In the genomic region with DNA sequence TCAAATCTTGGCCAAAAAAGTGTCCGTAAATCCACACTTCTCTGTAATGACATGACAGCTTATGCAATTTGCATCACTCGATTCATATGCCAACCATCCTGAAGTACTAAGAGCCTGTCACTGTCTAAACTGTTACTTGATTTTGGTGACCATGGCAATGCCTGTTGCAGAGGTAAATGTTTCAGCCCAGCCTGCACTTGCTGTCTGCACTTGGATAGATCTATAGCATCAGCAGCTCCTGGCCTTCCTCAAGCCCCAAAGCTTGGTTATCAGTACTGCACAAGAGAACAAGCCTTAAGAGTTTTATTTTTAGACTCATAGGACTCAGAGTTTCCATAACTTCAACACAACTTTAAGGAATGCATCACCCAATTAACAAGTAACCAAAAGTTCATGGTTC, we compare ENCODE assay signal across 24 mouse cellular contexts. TPM values are rescaled to one million over a fixed set of nuclear protein-coding genes. Genes with fewer than 3 reads are reported as not detected.
DNase-seq lines count a peak whose midpoint lies in the region; ATAC-seq and TF ChIP-seq lines count a peak whose summit lies in the region.
"Had no signal": no experiment of that assay in that cellular context is flagged by ENCODE, and none has a peak within 500 bp of the region (broad histone marks: within the 10 kb centered on the region; RNA-seq: fewer than 3 reads in every experiment).

No protein-coding gene starts in this region.

- H3K36me3 ChIP-seq in heart, embryonic 10.5 days: peaks cover 87% of the 10 kb centered on the region
- peaks cover 91% of the 10 kb centered on the region for H3K36me3 ChIP-seq in lung, embryonic 14.5 days (ENCODE audit: insufficient read depth)
- H3K36me3 ChIP-seq in liver, embryonic 13.5 days: peaks cover 88% of the 10 kb centered on the region
- peaks cover 29% of the 10 kb centered on the region for H3K36me3 ChIP-seq in stomach, postnatal 0 days (ENCODE audit: control insufficient read depth, insufficient read depth, low read length)

- no peak for TF ChIP-seq CTCF in lung, embryonic 14.5 days (IDR thresholded peaks at IDR 0.05; ENCODE audit: low read depth)
- no peak for TF ChIP-seq CTCF in stomach, postnatal 0 days (IDR thresholded peaks at IDR 0.05; ENCODE audit: low read depth)

- peak overlapping the region; percentile 71 for H3K27ac ChIP-seq in heart, embryonic 10.5 days
- 0 out of 2 replicates have a peak overlapping the region, but pooled peaks have one; percentile 36 for H3K27ac ChIP-seq in lung, embryonic 14.5 days (ENCODE audit: low read depth)
- peak overlapping the region; percentile 88 for H3K27ac ChIP-seq in liver, embryonic 13.5 days
- H3K27ac ChIP-seq in stomach, postnatal 0 days (replicated peaks): no peak overlapping the region
- H3K27ac ChIP-seq: forebrain, embryonic 10.5 days; gastrocnemius, adult 2 months; hindbrain, embryonic 15.5 days; intestine, embryonic 15.5 days; kidney, embryonic 15.5 days; limb, embryonic 12.5 days; neural tube, embryonic 15.5 days had no signal

- H3K4me2 ChIP-seq in lung, embryonic 14.5 days: no peak overlapping the region
- H3K4me2 ChIP-seq in liver, embryonic 13.5 days: peak overlapping the region; percentile 45
- no peak overlapping the region for H3K4me2 ChIP-seq in stomach, postnatal 0 days (replicated peaks; ENCODE audit: low read depth)
- H3K4me2 ChIP-seq: hindbrain, embryonic 15.5 days; intestine, embryonic 15.5 days; kidney, embryonic 15.5 days; limb, embryonic 12.5 days; neural tube, embryonic 15.5 days had no signal

- WGBS in heart, embryonic 10.5 days: 61% methylated on average over 2 of the region's 2 CpGs
- 78% methylated on average over 2 of the region's 2 CpGs for WGBS in lung, embryonic 14.5 days
- WGBS in liver, embryonic 13.5 days (ENCODE audit: insufficient replicate concordance): 83% methylated on average over 2 of the region's 2 CpGs
- WGBS in stomach, postnatal 0 days: 77% methylated on average over 2 of the region's 2 CpGs

- no peaks in the 10 kb centered on the region for H3K9me3 ChIP-seq in heart, embryonic 10.5 days
- no peaks in the 10 kb centered on the region for H3K9me3 ChIP-seq in lung, embryonic 14.5 days (ENCODE audit: low read depth, low read length)
- no peaks in the 10 kb centered on the region for H3K9me3 ChIP-seq in liver, embryonic 13.5 days (replicated peaks)
- H3K9me3 ChIP-seq in stomach, postnatal 0 days (ENCODE audit: control insufficient read depth, low read length): no peaks in the 10 kb centered on the region
- H3K9me3 ChIP-seq: forebrain, embryonic 10.5 days; hindbrain, embryonic 15.5 days; intestine, embryonic 15.5 days; kidney, embryonic 15.5 days; limb, embryonic 12.5 days; neural tube, embryonic 15.5 days had no signal

- ATAC-seq in lung, embryonic 14.5 days (ENCODE audit: insufficient read depth): no peak
- peak; percentile 63 for ATAC-seq in liver, embryonic 13.5 days (ENCODE audit: low read depth)
- peak; percentile 64; the same call in 1 of the 2 replicates for ATAC-seq in stomach, postnatal 0 days (ENCODE audit: low FRiP score, low TSS enrichment)
- ATAC-seq: midbrain, embryonic 16.5 days had no signal

- H3K9ac ChIP-seq in lung, embryonic 14.5 days: no peak overlapping the region
- H3K9ac ChIP-seq in liver, embryonic 13.5 days: peak overlapping the region; percentile 36; the same call in 1 of the 2 replicates
- no peak overlapping the region for H3K9ac ChIP-seq in stomach, postnatal 0 days (ENCODE audit: low read length)
- H3K9ac ChIP-seq: hindbrain, embryonic 15.5 days; intestine, embryonic 15.5 days; kidney, embryonic 15.5 days; limb, embryonic 12.5 days; neural tube, embryonic 15.5 days had no signal

- no peak for TF ChIP-seq EP300 in stomach, postnatal 0 days (optimal IDR thresholded peaks at IDR 0.05)

- no peaks in the 10 kb centered on the region for H3K27me3 ChIP-seq in heart, embryonic 10.5 days (ENCODE audit: insufficient read depth, poor library complexity, severe bottlenecking)
- no peaks in the 10 kb centered on the region for H3K27me3 ChIP-seq in lung, embryonic 14.5 days (ENCODE audit: insufficient read depth, low read length)
- no peaks in the 10 kb centered on the region for H3K27me3 ChIP-seq in liver, embryonic 13.5 days
- no peaks in the 10 kb centered on the region for H3K27me3 ChIP-seq in stomach, postnatal 0 days (ENCODE audit: control insufficient read depth, insufficient read depth, low read length)
- H3K27me3 ChIP-seq: CH12.LX; hindbrain, embryonic 15.5 days; intestine, embryonic 15.5 days; kidney, embryonic 15.5 days; limb, embryonic 12.5 days; neural tube, embryonic 15.5 days had no signal

- DNase-seq in heart, embryonic 10.5 days (ENCODE audit: low spot score): peak; percentile 89
- DNase-seq in heart, adult 9 months (ENCODE audit: low spot score in 2 of 2): no peak
- DNase-seq in lung, embryonic 14.5 days: no peak
- DNase-seq in lung, postnatal 36 days: no peak
- peak; percentile 27 for DNase-seq in liver, embryonic 13.5 days
- no peak for DNase-seq in stomach, postnatal 0 days (ENCODE audit: low spot score)
- no peak for DNase-seq in thymus, postnatal 4 days
- DNase-seq: adrenal gland, postnatal 36 days; cerebellum, adult 18-20 months; cerebellum, postnatal 36 days; gastrocnemius, adult 2 months; kidney, postnatal 4 days; lung, postnatal 10 days; right cerebral cortex, postnatal 14 days; spleen, adult 18-20 months; thymus, adult 18-20 months had no signal

- H3K4me3 ChIP-seq in heart, embryonic 10.5 days: no peak overlapping the region
- H3K4me3 ChIP-seq in lung, embryonic 14.5 days (ENCODE audit: low read depth, low read length): no peak overlapping the region
- no peak overlapping the region for H3K4me3 ChIP-seq in liver, embryonic 13.5 days (replicated peaks)
- no peak overlapping the region for H3K4me3 ChIP-seq in stomach, postnatal 0 days (ENCODE audit: low read depth, low read length)
- H3K4me3 ChIP-seq: forebrain, embryonic 10.5 days; gastrocnemius, adult 2 months; hindbrain, embryonic 15.5 days; intestine, embryonic 15.5 days; kidney, embryonic 15.5 days; limb, embryonic 12.5 days; neural tube, embryonic 15.5 days had no signal

- H3K4me1 ChIP-seq in heart, embryonic 10.5 days: peaks cover 10% of the 10 kb centered on the region
- no peaks in the 10 kb centered on the region for H3K4me1 ChIP-seq in lung, embryonic 14.5 days (ENCODE audit: insufficient read depth)
- peaks cover 38% of the 10 kb centered on the region for H3K4me1 ChIP-seq in liver, embryonic 13.5 days (replicated peaks)
- H3K4me1 ChIP-seq in stomach, postnatal 0 days (replicated peaks; ENCODE audit: control insufficient read depth, insufficient read depth): no peaks in the 10 kb centered on the region
- H3K4me1 ChIP-seq: forebrain, embryonic 10.5 days; hindbrain, embryonic 15.5 days; intestine, embryonic 15.5 days; kidney, embryonic 15.5 days; limb, embryonic 12.5 days; neural tube, embryonic 15.5 days had no signal

RNA-seq across cellular contexts. Expression of a gene that starts 27.6 kb away (rescaled TPM):
- 56.8 and 65.1 TPM in 2 replicates for polyA plus RNA-seq in heart, embryonic 10.5 days (2016; fragmentation: Nextera tagmentation; extraction: Ambion mirVana)
- polyA plus RNA-seq in lung, embryonic 14.5 days (2014; fragmentation: Nextera tagmentation; extraction: Ambion mirVana): 87.3 and 89.6 TPM in 2 replicates
- polyA plus RNA-seq in liver, embryonic 13.5 days (2015; fragmentation: Nextera tagmentation; extraction: Ambion mirVana): 46.1 and 49.3 TPM in 2 replicates
- 39.7 and 42.5 TPM in 2 replicates for polyA plus RNA-seq in stomach, postnatal 0 days (2015; fragmentation: Nextera tagmentation; extraction: Ambion mirVana)

Comparison
In these comparisons a context has a peak if more than half of its experiments do, and no peak if none do; other contexts are left out.
1. DNase-seq: peak in heart, embryonic 10.5 days (single experiment) and liver, embryonic 13.5 days (single experiment); none in heart, adult 9 months (0 of 2), lung, embryonic 14.5 days (single experiment), lung, postnatal 36 days (single experiment), stomach, postnatal 0 days (single experiment) and thymus, postnatal 4 days (single experiment).